Mouse (Mus musculus) CD4-positive, CD25-positive, alpha-beta regulatory T cell, adult 4 months (primary cell): ENCODE measurements around the gene Acadl. TPM values are rescaled to one million over a fixed set of nuclear protein-coding genes. Genes with fewer than 3 reads are reported as not detected.

ENCODE experiments used
- ATAC-seq: one replicate; pipeline ENCODE4 v1.8.0; 2017
- polyA plus RNA-seq, 2 experiments: library from polyadenylated mRNA; unstranded; fragments of 100-300 nt; shearing (Covaris generic); gene quantifications; one replicate each; pipeline ENCODE4 v1.2.1; 2017

Acadl gene
- polyA plus RNA-seq, 2 experiments from 2014 or later, result 36.1 to 43.2 TPM

DNA sequence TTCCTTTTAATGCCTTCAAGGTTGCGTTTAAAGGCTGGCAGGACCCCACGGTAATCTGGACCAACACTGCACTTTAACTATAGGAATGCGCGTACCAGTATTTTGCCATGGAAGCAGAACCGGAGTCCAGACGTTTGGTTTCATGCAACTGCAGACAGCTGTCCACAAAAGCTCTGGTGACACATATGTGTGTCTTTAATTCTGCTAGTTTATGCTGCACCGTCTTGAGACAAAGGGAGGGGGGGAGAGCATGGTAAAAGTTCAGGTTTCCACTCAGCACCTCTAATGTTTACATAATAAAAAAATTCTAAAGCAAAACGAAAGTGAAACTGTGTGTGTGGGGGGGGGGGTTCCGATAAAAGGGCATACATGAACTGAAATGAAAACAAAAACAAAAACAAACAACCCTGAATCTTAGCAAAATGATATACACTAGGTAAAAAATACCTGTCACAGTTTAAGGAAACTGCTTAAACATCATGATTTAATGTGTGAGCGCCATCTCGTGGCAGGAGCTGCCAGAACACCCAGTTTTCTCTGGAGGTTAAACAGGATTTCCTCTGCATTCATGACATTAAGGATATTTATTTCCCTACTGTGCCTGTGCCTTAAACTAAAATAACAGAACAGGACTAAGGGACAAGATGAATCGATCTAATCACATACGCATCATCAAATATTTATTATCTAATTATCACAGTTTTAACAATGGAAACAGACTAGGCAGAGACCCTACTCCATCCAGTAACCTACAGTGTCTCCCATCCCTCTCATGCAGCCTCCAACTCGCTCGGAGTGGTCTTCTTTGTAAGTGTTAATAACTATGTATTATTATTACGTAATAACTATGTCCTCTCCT is 24.7 kb downstream of the Acadl start:
- ATAC-seq, result peak; percentile 93

DNA sequence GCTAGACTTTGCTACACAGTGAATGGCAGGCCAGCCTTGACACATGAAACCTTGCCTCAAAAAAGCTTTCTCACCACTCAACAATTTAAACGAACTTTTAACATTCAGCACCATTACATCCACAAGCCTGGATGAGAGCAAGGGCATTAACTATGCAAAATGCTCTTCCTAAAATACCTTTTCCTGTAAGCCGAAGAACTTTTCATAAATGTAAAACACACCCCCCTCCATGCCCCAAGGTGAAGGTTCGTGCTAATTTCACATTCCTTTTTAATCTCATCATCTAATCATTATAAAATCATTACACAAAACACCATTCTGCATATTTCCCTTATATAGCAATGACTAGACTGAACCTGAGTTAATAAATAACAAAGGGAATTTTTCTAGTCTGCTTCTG is 25.9 kb downstream of the Acadl start:
- ATAC-seq, result no peak

DNA sequence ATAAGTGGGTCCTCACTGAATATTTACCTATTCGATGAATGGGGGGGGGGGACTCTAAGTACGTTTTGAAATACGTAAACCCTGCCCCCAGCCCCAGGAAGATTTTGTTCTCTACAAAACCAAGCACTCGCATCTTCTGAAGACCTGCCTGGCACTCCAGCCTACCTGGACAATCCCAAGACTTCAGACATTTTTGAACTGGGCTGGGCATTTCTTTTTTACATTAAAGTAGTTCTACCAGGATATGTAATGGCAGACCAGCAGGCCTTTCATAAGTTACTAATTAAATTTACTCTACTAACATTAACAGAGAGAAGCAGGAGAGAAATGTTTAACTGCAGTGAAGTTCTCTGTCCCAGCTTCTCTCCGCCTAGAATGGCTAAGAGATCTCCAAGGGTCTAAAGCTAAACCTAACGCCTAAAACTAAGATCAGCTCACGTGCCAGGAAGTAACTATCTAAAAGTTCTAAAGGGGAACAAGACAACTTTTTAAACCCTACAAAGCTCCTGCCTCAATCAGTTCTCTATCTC is 30.4 kb downstream of the Acadl start:
- no peak for ATAC-seq

DNA sequence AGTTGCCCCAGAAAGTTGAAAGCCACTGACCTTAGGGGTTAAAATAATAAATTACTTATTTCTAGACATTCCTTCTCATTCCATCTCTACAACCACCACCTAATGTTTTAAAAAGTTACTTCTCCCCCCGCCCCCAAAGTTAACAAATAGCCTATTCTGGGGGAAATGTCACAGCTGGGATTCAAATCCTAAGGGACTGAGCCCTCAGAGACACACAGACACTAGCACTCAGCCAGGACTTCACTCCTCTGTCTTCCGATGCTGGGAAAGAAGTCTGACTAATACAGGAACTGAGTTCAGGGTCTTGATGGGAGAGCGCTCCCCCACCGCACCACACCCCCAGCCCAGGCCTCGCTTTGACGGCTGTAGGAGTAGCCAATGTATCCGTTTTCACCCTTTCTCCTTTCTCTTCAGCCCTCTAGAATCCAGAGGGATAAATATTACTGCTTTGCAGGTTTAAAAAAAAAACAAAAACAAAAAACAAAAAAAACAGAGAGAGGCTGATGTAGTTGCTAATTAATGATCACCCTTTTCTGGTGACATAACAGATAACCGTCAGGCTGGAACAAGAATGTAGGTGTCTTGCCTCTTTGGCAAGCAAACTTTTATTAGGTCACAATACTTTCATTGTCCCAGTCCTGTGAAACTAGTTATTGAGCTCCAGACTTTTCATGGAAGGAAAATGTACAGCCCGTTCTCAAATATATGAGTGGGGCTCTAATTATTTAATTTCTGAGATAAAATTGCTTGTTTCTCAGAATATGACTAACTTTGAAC is 31.1 kb downstream of the Acadl start:
- no peak for ATAC-seq

DNA sequence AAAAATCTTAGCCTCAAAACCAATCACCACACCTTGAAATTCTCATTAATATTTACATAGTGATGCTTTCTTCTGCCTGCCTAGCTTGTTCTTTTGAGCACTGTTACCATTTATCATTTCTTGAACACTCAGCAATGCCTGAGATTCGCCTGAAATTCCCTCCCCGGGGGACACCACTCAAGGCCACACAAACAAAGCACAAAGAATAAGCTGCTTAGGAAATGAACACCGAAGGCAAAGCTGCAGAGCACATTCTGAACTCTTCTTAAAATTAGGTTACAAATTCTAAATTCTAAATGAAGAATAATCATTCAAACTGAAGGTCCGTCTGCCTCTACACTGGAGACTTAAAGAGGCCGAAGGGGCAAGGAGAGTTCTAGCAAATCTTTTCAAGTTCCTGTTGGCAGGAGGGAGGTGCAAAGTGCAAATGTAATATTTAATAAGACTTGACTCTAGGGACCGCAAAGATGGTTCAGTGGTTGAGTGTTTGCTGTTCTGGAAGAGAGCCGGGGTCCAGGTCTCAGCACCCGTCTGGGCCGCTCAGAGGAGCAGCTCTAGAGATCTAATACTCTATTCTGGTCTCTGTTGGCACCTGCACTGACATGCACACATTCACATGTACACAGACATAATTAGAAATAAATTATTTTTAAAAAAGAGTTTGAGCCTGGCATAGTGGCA is 33.5 kb downstream of the Acadl start:
- no peak for ATAC-seq

DNA sequence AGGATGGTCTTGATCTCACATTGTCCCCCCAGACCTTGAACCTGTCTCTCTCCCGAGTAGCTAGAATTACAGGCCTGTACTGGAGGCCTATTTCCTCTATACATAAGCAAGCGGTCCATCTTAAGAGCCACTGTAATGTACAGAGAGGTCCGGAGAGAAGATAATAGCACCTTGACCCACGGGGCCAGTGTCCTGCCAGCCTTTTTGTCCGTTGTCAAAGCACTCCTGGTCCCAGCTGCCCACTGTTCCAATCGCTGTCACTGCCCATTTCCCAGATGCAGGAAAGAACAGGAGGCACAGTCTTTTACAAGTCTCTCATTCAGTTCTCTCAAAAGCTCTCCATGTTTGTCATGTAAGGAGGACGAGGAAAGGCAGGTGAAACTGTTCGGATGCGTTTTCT is 41.1 kb downstream of the Acadl start:
- ATAC-seq, result no peak

DNA sequence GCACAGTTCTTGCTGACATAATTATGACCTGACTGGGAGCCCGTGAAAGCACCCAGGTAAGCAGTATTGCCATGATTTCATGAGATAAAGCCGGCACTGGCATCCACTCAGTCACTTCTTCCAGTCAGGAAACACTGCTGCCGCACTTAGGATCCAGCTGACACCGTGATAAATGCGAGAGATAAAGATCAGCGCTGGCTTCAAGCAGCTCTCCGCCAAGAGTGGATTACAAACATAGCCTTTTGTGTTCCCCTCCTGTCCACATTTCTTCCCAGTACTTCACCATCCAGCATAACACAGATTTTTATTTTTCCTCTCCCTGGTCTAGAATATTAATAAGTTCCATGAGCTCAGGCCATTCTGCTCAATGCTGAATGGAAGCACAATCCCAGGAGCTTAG is 42.8 kb downstream of the Acadl start:
- ATAC-seq, result no peak

DNA sequence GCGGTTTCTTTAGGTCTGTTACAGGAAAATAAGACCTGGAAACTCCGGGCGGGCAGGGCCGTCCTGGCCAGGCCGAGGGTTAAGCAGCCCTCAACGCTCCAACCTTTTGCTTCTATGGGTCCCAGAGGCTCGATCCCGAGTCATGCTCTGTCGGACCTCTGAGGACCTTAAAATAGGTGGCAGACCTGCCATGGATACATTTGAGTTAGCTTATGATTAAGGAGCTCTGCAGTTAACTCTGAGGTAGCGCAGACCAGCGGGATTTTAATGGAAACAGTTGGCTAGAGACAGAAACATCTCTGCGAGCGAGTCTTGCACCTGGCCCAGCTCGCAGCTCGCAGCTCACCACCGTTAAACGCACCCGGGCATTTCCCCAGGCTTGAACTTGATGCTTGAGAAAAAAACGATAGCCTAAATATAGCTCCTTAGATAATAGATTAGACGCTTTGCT is 45.2 kb downstream of the Acadl start:
- peak; percentile 23 for ATAC-seq

DNA sequence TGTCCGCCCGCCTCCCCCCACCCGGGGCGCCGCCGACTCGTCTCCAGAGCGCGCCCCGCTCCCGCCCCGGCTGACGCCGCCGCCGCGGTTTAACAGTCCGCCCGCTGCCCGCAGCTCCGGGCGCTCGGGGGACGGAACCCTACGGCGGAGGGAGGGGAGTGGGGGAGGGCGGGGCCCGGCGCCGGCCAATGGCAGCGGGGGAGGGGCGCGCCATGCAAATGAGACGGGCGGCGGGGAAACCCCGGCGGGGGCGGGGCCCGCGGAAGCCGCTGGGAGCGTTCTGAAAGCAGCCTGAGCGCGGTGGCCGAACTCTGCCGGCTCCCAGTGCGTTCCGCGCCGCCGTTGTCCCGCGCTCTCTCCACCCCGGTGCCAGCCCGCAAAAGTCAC is 45.6 kb downstream of the Acadl start, which contains the start of gene Kansl1l:
TSS of gene Kansl1l (minus strand) at position 110 of the 387 bp plus-strand sequence.
- ATAC-seq, result peak; percentile 68

DNA sequence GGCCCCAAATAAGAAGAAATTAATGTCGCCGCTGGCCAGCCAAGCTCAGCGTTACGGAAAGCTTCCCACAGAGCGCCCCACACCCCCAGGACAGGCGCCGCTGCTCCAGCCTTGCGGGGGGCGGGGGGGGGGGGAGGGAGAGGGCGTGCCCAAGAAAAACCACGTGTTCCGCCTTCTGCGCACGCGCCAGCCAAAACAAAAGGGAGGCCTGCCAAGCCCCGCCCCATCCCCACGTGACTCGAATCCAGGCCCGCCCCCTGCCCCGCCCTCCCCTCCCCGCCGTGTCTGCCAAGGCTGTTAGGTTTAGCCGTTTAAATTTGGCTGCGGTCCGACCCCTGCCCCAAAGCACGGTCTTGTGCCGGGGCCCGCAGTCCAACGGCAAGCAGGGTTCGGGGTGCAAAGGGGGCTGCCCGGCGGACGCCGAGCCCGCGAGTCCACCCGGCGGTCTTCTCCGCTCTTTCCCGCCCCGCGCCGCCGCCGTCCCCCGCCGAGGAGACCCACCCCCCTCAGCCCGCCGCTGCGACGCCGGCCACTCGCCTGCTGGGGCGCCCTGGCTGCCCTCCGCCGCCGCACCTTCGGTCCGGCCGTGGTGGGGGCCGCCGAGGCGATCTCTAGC is 46.1 kb downstream of the Acadl start:
- peak; percentile 31 for ATAC-seq

DNA sequence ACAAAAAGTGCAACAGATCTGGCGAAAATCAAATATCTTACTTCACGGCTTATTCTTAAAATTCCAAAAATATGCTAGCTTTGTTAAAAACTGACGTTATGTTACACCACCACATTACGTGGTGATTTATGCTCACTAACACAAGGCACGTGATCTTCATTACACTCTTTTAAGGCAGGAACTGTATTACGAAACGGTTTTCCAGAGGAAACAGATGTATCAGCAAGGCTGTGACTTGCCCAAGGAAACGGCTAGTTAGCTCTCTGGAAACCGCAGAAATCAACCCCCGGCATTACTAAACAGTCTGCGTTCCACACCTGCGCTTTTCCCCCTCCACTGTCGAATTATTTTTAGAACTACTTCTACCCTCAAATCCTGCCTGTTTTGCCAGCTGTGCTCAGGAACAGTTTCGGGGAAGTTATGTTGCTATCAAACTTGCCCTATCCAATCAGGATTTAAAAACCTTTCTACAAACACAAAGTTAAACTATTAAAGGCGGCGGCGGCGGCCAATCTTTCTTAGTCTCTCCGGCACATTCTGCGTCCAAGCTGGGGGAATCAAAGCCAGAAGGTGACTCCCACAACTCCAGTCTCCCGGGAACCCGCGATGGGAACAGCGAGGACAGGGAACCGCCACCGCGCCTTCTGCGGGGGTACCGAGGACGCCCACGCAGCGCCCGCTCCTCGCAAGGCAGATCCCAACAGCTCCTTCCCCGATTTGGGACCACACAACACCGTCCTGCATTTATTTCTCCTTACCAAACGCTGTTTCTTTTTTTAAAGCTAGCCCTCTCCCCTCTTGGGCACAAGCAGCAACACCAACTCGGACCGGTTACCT is 46.9 kb downstream of the Acadl start:
- peak; percentile 45 for ATAC-seq

DNA sequence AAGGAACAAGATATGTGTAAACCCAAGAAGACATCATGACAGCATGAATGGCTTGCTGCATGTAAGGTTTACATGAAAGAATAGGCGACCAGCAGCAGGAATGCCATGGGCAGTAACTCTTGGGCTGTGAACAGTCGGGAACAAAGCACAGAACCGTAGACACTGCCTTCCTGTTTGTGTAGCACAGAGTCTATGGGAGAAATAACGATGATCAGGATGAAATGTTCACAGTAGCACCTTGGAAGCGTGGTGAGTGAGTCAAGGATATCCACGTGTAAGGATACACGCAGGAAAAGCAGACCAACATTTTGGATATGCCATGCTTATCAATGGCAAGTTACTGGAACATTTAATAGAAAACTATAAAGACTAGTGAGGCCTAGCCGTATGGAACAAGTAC is 48.3 kb downstream of the Acadl start:
- no peak for ATAC-seq

DNA sequence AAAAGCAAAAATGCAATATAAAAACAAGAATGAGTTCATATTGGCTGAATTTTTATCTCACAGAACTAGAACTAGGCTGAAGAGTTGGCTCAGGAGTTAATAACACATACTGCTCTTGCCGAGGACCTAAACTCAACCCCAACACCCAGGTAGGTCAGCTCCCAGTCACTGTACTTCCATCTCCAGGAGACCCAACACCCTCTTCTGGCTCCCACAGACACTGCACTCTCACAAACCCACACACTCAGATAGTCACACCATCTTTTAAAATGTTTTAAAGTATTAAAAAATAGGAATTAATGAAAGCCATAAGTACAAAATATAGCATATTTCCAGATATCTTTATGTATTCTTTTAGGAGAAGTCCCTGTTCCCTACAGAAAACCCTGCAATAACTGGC is 49.9 kb downstream of the Acadl start:
- no peak for ATAC-seq

DNA sequence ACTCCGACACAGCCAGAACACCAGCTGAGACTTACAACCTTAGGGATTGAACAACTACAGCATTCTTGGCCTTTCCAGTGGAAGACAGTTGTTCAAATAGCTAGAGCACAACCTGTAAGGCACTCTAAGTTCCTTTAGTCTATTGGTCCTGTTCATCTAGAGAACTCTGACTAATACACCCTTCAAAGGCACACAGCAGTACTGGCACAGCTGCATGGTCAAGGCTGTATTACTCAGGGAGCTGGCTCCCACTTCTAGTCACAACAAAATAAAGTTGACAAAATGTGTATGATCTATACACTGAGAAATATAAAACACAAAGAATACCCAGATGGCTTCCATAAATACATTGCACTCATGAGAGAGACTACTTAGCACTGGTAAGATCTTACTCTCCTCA is 56.3 kb downstream of the Acadl start:
- no peak for ATAC-seq

DNA sequence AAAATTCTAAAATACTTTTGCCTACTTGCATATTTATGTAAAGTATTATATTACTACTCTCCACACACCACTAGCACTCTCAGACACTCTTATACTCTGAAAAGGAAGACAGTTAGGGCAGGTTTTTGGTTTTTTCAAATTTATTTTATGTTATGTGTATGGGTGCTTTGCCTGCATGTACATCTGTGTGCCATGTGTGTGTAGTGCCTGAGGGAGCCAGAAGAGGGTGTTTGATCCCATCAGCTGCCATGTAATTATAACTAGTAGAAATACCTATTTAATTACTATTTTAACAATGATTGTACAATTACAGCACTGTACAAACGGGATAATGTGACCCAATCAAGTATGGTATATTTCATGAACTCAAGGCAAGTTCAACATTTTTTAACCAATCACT is 57.7 kb downstream of the Acadl start:
- no peak for ATAC-seq

DNA sequence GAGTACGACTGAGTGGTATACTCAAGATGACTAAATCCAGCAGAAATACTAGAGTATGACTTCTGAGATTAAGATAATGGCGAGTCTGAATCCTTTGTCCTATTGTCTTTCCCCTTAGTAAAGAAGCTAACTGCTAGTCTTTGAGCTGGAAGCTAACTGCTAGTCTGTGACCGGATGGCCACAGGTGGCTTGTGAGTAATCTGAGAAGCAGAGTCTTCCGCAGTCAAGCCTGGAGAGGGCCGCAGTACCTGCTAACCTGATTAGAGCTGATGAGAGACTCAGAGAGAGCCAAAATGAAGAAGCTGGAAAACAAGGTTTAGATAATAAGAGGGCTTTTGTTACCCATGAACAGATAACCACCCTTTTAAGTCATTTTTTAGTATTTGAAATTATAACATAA is 58.4 kb downstream of the Acadl start:
- ATAC-seq, result no peak

DNA sequence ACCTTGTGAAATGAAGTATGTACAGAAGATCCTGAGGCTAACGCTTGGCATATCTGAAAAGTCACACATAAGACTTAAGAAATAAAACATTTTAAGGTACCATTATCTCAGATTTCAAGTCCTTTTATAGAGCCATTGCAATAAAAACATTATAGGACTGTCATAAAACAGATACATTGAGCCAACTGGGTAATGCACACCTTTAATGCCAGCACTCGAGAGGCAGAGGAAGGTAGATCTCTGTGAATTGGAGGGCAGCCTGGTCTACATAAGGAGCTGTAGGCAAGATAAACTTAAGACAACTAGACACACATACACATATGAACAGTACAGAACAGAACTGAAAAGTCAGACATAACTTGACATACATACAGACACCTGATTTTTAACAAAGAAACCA is 65.1 kb downstream of the Acadl start:
- ATAC-seq, result no peak

DNA sequence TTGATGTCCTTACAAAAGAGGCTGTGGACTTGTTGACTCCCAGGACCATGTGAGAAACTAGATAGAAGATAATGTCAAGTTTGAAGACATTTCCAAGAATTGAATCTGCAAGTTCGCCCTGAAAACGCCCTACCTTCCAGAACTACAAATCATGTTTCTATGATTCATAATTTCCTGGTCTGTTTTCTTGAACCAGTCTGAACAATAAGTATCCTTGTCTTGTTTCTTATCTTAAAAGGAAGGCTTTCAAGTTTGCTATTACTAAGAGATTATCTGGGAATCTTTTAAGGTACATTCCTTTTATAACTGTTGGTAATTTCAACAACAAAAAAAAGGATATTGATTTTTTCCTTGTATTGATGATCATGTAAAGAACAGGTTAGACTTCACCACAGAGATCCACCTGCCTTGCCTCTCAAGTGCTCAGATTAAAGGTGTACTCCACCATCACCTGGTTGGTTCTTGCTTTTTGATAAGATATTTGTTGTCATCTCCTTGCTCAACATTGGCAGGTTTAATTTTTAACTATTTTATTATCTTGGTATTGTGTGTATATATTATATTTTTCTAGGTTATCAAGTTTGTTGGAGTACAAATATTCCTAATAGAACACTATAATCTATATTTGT is 70.1 kb downstream of the Acadl start:
- ATAC-seq, result no peak

DNA sequence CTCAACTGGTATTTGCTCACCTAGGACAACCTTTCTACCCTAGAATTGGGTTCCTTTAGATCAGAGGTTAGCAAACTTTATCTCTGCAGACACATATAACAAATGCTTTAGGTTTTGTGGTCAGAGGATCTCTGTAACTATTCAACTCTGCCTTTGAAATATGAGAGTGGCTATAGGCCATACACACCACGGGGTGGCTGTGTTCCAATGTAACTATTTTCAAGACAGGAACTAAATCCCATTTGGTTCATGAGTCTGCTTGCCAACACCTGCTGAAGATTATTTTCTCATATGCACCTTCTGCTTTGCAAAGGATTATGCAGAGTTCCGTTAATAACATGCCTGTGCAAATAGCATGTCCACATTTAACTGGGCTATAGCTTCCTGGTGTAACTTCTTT is 80.8 kb downstream of the Acadl start:
- no peak for ATAC-seq

DNA sequence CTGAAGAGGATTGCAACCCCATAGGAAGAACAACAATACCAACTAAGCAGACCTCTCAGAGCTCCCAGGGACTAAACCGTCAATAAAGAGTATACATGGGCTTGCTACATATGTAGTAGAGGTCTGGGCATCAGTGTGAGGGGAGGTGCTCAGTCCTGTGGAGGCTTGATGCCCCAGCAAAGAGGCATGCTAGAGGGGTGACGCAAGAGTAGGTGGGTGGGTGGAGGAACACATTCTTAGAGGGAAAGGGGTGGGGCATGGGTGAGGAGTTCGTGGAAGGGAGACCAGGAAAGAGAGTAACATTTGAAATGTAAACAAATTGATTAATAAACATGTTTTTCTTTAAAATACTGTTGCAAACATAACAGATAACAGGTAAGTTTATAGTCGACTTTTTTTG is 82.0 kb downstream of the Acadl start:
- ATAC-seq, result no peak
